Mouse (Mus musculus) midbrain, postnatal 0 days (tissue): ENCODE measurements at regions not wholly inside any gene's neighbourhood (a gene's known extent, or its start where the extent isn't known, plus 50 kb on each side); places are given as distances from the start of the nearest gene placed in this dataset.

Experiments used
- ATAC-seq: fragments of 200-750 bp; cut with Nextera tagmentation; 2 replicates; pipeline ENCODE4 v1.8.0; 2017; ENCODE audit warnings: moderate number of reproducible peaks, mild to moderate bottlenecking, moderate TSS enrichment, moderate library complexity; ENCODE audit not compliant: low FRiP score
- DNase-seq: peaks from one replicate; pipeline ENCODE4 v3.0.0-alpha.2; 2015; ENCODE audit warnings: low spot score
- H3K27ac ChIP-seq: fragments of 300-500 bp; sonication (generic); 2 replicates; pipeline ENCODE4 v1.5.1; 2014; ENCODE audit warnings: low read depth, mild to moderate bottlenecking, low read length, mixed read lengths
- H3K27me3 ChIP-seq: fragments of 300-500 bp; sonication (generic); 2 replicates; pipeline ENCODE4 v1.6.1; 2014; ENCODE audit warnings: low read length, control low read depth, mixed read lengths; ENCODE audit not compliant: insufficient read depth
- H3K36me3 ChIP-seq: fragments of 300-500 bp; sonication (generic); 2 replicates; pipeline ENCODE4 v1.6.1; 2014; ENCODE audit warnings: low read length, control low read depth, mixed read lengths; ENCODE audit not compliant: insufficient read depth
- H3K4me1 ChIP-seq: fragments of 300-500 bp; sonication (generic); 2 replicates; pipeline ENCODE4 v1.6.1; 2014; ENCODE audit warnings: mild to moderate bottlenecking, control low read depth, antibody characterized with exemption, low read length, mixed read lengths; ENCODE audit not compliant: insufficient read depth
- H3K4me2 ChIP-seq: fragments of 300-500 bp; sonication (generic); 2 replicates; pipeline ENCODE4 v1.6.1; 2014; ENCODE audit warnings: low read depth, mild to moderate bottlenecking, low read length, mixed read lengths; ENCODE audit not compliant: poor library complexity, severe bottlenecking
- H3K4me3 ChIP-seq: fragments of 300-500 bp; sonication (generic); 2 replicates; pipeline ENCODE4 v1.5.1; 2014; ENCODE audit warnings: low read depth, mild to moderate bottlenecking, low read length, moderate library complexity
- H3K9ac ChIP-seq: fragments of 300-500 bp; sonication (generic); replicated peaks from 2 replicates; pipeline ENCODE4 v1.6.1; 2014; ENCODE audit warnings: mild to moderate bottlenecking, low read length, moderate library complexity, mixed read lengths; ENCODE audit not compliant: poor library complexity, severe bottlenecking
- H3K9me3 ChIP-seq: fragments of 300-500 bp; sonication (generic); 2 replicates; pipeline ENCODE4 v1.6.1; 2016; ENCODE audit warnings: low read length, control low read depth
- CTCF ChIP-seq: IDR thresholded peaks from 2 replicates; pipeline ENCODE4 v1.5.1; 2016; ENCODE audit warnings: antibody characterized with exemption, mild to moderate bottlenecking
- WGBS: fragments of 180-500 bp; shearing (Covaris S2); extraction: QIAGEN DNeasy Blood & Tissue Kit; methylation state at CpG from one replicate; pipeline ENCODE4 v1.1.7; 2014; 5-methylcytosine and 5-hydroxymethylcytosine counted together

DNA sequence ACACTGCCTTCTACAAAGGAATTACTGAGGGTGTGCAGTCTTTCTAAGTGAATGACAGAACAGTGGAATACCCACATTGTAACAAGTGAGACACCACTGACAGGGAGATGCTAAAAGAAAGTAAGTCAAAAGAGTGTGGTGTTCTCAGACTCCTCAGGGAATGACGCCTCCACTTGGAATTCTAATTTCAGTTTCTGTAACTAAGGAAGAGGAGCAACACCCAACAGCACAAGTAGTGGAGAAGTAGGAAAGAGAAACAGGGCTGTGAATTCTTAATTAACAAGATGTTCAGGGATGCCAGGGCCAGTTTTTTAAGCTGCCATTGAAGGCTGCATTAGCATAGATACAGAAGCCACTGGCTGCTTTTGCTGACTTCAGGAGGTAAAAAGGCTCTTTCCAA, 81.4 kb downstream of the Fscb start:
- H3K4me1 ChIP-seq = no peaks in the 10 kb centered on the region
- no peak overlapping the region for H3K27ac ChIP-seq
- H3K4me2 ChIP-seq = no peak overlapping the region
- TF ChIP-seq CTCF = no peak
- no peaks in the 10 kb centered on the region for H3K27me3 ChIP-seq
- ATAC-seq = no peak
- no peak for DNase-seq
- no peak overlapping the region for H3K4me3 ChIP-seq
- H3K36me3 ChIP-seq = no peaks in the 10 kb centered on the region
- H3K9me3 ChIP-seq = no peaks in the 10 kb centered on the region
- H3K9ac ChIP-seq = no peak overlapping the region
- WGBS = 55% methylated on average over 1 of the region's 1 CpGs

DNA sequence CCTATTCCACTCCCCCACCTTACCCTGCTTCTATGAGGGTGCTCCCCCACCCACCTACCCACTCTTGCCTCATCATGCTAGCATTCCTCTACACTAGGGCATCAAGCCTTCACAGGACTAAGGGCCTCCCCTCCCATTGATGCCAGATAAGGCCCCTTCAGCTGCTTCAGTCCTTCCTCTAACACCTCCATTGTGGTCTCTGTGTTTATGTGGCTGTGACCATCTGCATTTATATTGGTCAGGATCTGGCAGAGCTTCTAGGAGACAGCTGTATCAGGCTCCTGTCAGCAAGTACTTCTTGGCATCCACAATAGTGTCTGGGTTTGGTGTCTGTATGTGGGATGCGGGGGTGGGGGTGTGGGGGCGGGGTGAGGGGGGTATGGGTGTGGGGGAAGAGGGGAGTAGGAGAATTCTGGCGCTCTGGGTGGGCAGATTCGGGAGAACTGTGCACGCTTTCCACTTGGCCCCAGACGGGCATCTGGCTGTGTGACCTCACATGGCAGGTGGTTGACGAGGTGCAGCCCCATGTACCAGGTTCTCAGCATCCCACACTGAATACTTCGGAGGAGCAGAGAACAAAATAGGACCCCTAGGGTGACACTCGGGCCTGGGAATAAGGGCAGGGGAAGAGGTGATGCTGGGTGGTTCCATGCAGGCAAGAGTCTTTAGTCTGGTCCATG, 84.6 kb downstream of the Fscb start:
- TF ChIP-seq CTCF = no peak
- Histone ChIP-seq H3K27ac (no peak overlapping the region), H3K36me3 (no peaks in the 10 kb centered on the region), H3K27me3 (no peaks in the 10 kb centered on the region), H3K4me3 (no peak overlapping the region), H3K4me1 (no peaks in the 10 kb centered on the region), H3K9me3 (no peaks in the 10 kb centered on the region), H3K4me2 (no peak overlapping the region), H3K9ac (no peak overlapping the region)
- ATAC-seq = peak; percentile 58; the same call in 1 of the 2 replicates
- DNase-seq = no peak
- WGBS = 71% methylated on average over 9 of the region's 9 CpGs

DNA sequence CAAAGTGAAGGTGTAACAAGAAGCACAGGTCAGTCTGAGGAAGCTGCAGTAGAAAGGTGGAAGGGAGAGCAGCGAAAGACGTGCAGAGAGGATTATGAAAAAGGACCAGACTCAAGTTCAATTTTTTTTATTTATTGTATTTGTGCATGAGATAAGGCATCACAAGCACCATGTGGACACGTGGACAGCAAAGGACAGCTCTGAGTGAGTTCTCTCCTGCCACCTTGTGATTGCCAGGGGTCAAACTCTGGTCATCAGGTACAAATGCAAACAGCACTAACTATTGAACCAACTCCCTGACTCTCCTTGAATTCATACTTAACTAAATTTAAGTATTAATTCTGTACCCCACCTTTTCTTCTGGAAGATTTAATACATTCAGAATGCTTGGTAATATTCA, 109.5 kb downstream of the Fscb start:
- H3K27me3 ChIP-seq = no peaks in the 10 kb centered on the region
- no peak overlapping the region for H3K4me3 ChIP-seq
- no peaks in the 10 kb centered on the region for H3K9me3 ChIP-seq
- 80% methylated on average over 3 of the region's 3 CpGs for WGBS
- DNase-seq (no peak), ATAC-seq (no peak)
- H3K4me2 ChIP-seq = no peak overlapping the region
- no peaks in the 10 kb centered on the region for H3K4me1 ChIP-seq
- no peak for TF ChIP-seq CTCF
- no peaks in the 10 kb centered on the region for H3K36me3 ChIP-seq
- no peak overlapping the region for H3K27ac ChIP-seq
- no peak overlapping the region for H3K9ac ChIP-seq

DNA sequence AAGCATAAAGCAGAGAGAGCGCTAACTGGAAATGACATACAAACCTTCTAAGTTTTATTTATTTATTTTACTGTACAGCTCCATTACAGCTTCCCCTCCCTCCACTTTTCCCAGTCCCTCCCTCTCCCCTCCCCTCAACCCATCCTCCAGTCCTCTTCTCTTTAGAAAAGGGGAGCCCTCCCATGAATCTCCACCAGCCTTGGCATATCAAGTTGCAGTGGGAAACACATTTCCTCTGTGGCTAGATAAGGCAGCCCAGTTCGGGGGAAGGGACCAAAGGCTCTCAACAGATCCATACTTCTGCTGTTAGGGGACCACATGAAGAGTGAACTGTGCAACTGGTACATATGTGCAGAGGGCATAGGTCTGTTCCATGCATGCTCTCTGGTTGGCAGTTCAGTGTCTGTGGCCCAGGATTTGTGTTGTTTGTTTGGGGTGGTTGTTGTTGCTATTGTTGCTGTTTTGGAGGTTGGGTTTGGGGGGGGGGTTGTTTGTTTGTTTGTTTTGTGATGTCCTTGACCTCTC, 112.8 kb downstream of the Fscb start:
- Histone ChIP-seq H3K27me3 (no peaks in the 10 kb centered on the region), H3K9ac (no peak overlapping the region), H3K4me2 (no peak overlapping the region), H3K4me3 (no peak overlapping the region), H3K9me3 (no peaks in the 10 kb centered on the region), H3K36me3 (no peaks in the 10 kb centered on the region), H3K27ac (no peak overlapping the region), H3K4me1 (no peaks in the 10 kb centered on the region)
- TF ChIP-seq CTCF = no peak
- ATAC-seq = no peak
- 75% methylated on average over 2 of the region's 2 CpGs for WGBS
- DNase-seq = no peak

DNA sequence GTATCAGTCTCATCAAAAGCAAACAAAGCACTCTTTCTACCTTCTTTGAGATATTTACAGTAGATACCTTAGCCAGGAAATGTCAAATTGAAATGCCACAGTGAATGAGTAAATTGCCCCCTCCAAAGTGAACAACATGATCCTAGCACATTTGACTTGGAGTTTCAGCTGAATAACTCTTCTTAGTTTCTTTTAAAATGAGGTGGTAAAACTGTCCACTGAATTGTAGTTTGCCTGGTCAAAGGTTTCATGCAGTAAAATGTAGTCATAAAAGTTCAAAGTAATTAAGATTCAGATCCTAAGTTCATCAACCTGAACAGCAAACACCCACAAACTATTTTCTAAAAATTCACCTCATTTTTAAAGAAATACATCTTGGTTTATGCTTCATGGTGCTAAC, 113.8 kb downstream of the Fscb start:
- H3K4me3 ChIP-seq = no peak overlapping the region
- no peak for TF ChIP-seq CTCF
- DNase-seq = no peak

DNA sequence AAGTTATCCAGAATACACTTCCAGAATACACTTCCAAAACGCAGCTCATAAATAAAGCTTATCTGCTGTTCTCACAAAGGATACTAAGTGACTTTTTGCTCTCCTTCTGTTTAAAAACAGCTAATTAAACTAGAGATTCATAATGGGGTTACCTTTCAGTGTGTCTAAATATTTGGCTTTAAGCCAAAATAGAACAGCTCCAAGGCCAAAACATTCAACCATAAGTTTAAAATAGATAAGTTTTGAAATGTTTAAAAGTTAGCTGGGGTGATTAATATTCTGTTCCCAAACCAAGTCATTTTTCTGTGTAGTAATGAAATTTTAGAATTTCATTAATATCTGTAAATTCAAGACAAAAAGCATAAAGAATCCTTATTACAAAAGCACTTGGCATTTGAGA, 130.7 kb downstream of the Fscb start:
- no peaks in the 10 kb centered on the region for H3K4me1 ChIP-seq
- ATAC-seq = no peak
- 83% methylated on average over 1 of the region's 1 CpGs for WGBS

More for the DNA sequence above, 113.8 kb downstream of the Fscb start:
- no peak for ATAC-seq
- Histone ChIP-seq H3K4me1 (no peaks in the 10 kb centered on the region), H3K27ac (no peak overlapping the region), H3K36me3 (no peaks in the 10 kb centered on the region), H3K9me3 (no peaks in the 10 kb centered on the region), H3K4me2 (no peak overlapping the region), H3K9ac (no peak overlapping the region), H3K27me3 (no peaks in the 10 kb centered on the region)

More for the DNA sequence above, 130.7 kb downstream of the Fscb start:
- Histone ChIP-seq H3K27ac (no peak overlapping the region), H3K36me3 (no peaks in the 10 kb centered on the region), H3K27me3 (no peaks in the 10 kb centered on the region), H3K4me2 (no peak overlapping the region), H3K4me3 (no peak overlapping the region), H3K9me3 (no peaks in the 10 kb centered on the region), H3K9ac (no peak overlapping the region)
- TF ChIP-seq CTCF = no peak
- DNase-seq = no peak
